Mouse (Mus musculus) neural tube, embryonic 15.5 days (tissue): ENCODE data around the gene Lyrm7. TPM values are rescaled to one million over a fixed set of nuclear protein-coding genes. Genes with fewer than 3 reads are reported as not detected.

Source experiments
- ATAC-seq: fragments of 200-750 bp; cut with Nextera tagmentation; 2 replicates; pipeline ENCODE4 v1.8.0; 2017; ENCODE audit warnings: mild to moderate bottlenecking, moderate TSS enrichment, moderate library complexity; ENCODE audit not compliant: low FRiP score
- H3K27ac ChIP-seq: fragments of 300-500 bp; sonication (generic); replicated peaks from 2 replicates; pipeline ENCODE4 v1.5.1; 2015; ENCODE audit warnings: mild to moderate bottlenecking, inconsistent platforms
- H3K27me3 ChIP-seq: fragments of 300-500 bp; sonication (generic); replicated peaks from 2 replicates; pipeline ENCODE4 v1.6.1; 2015; ENCODE audit warnings: inconsistent platforms
- H3K36me3 ChIP-seq: fragments of 300-500 bp; sonication (generic); 2 replicates; pipeline ENCODE4 v1.6.1; 2015; ENCODE audit warnings: inconsistent platforms
- H3K4me1 ChIP-seq: fragments of 300-500 bp; sonication (generic); 2 replicates; pipeline ENCODE4 v1.6.1; 2015; ENCODE audit warnings: inconsistent platforms
- H3K4me2 ChIP-seq: fragments of 300-500 bp; sonication (generic); 2 replicates; pipeline ENCODE4 v1.6.1; 2015; ENCODE audit warnings: inconsistent platforms, mild to moderate bottlenecking, moderate library complexity
- H3K4me3 ChIP-seq: fragments of 300-500 bp; sonication (generic); replicated peaks from 2 replicates; pipeline ENCODE4 v1.5.1; 2015; ENCODE audit warnings: mild to moderate bottlenecking, inconsistent platforms
- H3K9ac ChIP-seq: fragments of 300-500 bp; sonication (generic); replicated peaks from 2 replicates; pipeline ENCODE4 v1.6.1; 2015; ENCODE audit warnings: mild to moderate bottlenecking, inconsistent platforms
- H3K9me3 ChIP-seq: fragments of 300-500 bp; sonication (generic); replicated peaks from 2 replicates; pipeline ENCODE4 v1.6.1; 2016; ENCODE audit warnings: inconsistent platforms
- WGBS: fragments of 180-500 bp; shearing (Covaris S2); methylation state at CpG from one replicate; pipeline ENCODE4 v1.1.7; 2015; ENCODE audit warnings: mixed read lengths; 5-methylcytosine and 5-hydroxymethylcytosine counted together
- polyA plus RNA-seq: library from polyadenylated mRNA; unstranded; fragments of >200 nt; fragmentation: Nextera tagmentation; extraction: Ambion mirVana; gene quantifications from 2 replicates; pipeline ENCODE4 v1.2.1, GENCODE M21; 2015

Gene Lyrm7
- polyA plus RNA-seq, 1 experiment from 2014 or later = 11.8 TPM

DNA sequence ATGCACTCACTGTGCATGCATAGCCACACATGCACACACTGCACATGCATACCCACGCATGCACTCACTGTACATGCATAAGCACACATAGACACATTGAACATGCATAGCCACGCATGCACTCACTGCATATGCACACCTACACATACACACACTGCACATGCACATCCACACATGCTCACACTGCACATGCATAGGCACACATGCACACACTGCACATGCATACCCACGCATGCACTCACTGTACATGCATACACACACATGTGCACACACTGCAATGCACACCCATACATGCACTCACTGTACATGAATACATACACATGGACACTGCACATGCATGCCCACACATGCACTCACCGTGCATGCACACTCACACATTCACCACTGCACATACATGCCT lies 69.3 kb downstream of the Lyrm7 start:
- no peak overlapping the region for H3K27ac ChIP-seq
- WGBS = 97% methylated on average over 4 of the region's 4 CpGs
- H3K9me3 ChIP-seq = no peaks in the 10 kb centered on the region
- H3K27me3 ChIP-seq = no peaks in the 10 kb centered on the region
- no peak for ATAC-seq
- no peak overlapping the region for H3K4me3 ChIP-seq
- H3K9ac ChIP-seq = no peak overlapping the region
- no peaks in the 10 kb centered on the region for H3K36me3 ChIP-seq
- no peak overlapping the region for H3K4me2 ChIP-seq
- H3K4me1 ChIP-seq = peaks cover 6% of the 10 kb centered on the region

DNA sequence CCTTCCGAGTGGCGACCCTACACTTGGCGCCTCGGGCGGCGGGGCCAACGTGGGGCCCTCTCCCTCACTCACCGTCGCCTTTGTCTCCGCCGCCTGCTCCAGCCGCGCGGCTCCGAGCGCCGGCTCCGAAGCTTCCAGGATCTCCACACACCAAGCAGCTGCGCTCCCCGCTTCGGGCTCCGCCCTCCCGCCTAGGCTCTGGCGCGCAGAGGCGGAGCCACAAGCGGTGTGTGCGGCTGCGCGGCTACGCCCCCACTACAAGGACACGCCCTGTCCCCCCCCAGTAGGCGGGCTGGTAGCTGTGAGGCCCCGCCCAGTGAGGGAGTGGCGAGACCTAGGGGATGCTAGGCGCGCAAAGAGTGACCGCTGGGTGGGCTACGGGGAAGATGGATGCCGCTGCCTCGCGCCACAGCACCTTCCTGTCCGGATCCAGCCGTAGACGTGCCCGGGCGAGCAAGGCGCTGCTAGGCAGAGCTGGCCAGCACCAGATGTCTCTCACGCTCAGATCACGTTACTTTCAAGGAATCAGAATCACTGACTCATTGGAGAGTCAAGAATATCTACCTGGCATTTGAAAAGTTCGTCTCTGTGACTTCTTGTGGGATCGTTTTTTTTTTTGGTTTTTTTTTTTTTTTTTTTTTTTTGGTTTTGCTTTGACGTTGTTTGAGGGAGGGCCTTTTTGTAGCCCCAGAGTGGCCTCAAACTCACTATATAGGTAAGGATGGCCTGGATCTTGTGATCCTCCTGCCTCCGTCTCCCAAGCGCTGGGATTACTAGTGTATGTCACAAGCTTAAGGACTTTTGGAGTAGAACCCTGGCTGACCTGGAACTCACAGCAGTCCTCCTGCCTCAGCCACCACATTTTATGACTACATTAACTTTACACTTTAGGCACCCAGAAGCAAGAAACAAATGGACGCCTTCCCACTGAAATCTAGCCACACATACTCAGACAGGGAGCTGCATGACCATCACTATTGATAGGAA lies 72.9 kb downstream of the Lyrm7 start, which contains the start of gene Cdc42se2:
TSS of gene Cdc42se2 (minus strand) at position 188 of the 987 bp plus-strand sequence.
- H3K36me3 ChIP-seq = no peaks in the 10 kb centered on the region
- H3K9me3 ChIP-seq = no peaks in the 10 kb centered on the region
- 4% methylated on average over 56 of the region's 56 CpGs for WGBS
- peaks cover 31% of the 10 kb centered on the region for H3K4me1 ChIP-seq
- H3K4me3 ChIP-seq = peak within 1 kb of the TSS; percentile 60
- H3K27ac ChIP-seq = peak within 1 kb of the TSS; percentile 95
- ATAC-seq = peak; percentile 99
- H3K4me2 ChIP-seq = peak within 1 kb of the TSS; percentile 68
- H3K27me3 ChIP-seq = no peaks in the 10 kb centered on the region
- peak within 1 kb of the TSS; percentile 81 for H3K9ac ChIP-seq

DNA sequence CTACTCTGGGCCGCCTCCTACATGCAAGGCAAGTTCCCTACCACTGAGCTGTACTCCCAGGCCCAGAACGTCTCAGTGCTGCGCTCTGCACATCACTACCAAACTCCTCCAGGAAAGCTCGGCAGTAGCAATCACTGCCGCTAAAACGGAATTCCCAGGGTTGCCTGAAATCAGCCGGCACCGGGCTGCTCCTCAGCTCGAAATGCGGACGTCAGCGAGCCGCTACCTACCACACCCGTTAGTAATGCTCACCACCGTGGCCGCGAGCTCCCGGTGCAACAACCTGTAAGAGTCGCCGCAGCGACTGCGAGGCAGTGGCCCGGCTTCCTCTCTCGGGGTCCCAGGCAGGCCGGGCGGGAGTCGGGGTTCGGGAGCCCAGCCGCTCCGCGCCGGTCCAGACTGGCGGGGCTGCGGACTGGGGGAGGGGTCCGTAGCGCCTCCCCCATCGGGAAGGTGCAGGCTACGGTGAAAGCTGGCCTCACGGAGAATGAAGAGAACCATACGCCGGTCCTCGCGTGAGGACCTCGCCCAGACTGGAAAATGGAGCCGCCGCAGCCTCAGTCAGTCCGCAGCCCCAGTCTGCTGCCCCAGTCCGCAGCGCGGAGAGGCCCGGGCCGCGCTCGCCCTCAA lies 73.7 kb downstream of the Lyrm7 start:
- Histone ChIP-seq H3K36me3 (no peaks in the 10 kb centered on the region), H3K4me2 (peak overlapping the region; percentile 68), H3K9me3 (no peaks in the 10 kb centered on the region), H3K27me3 (no peaks in the 10 kb centered on the region), H3K4me1 (peaks cover 36% of the 10 kb centered on the region), H3K4me3 (peak overlapping the region; percentile 60), H3K27ac (peak overlapping the region; percentile 95), H3K9ac (peak overlapping the region; percentile 81)
- under 1% methylated on average over 53 of the region's 54 CpGs for WGBS
- ATAC-seq = peak; percentile 78

DNA sequence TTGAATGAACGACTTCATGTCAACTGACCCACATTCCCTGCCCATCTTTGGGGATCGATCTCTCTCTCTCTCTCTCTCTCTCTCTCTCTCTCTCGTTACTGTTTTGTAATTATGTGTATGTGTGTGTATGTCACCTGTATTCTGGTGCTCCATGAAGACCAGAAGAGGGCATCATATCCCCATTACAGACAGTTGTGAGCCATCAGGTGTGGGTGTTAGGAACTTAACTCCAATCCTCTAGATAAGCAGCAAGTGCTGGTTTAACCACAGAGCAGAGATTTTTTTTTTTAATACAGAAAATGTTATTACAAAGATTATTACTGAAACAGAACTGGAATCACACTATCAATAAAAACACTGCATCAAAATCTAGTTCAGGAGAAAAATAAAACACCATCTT lies 75.2 kb downstream of the Lyrm7 start:
- Histone ChIP-seq H3K9me3 (no peaks in the 10 kb centered on the region), H3K9ac (no peak overlapping the region), H3K4me2 (peak overlapping the region; percentile 68), H3K27me3 (no peaks in the 10 kb centered on the region), H3K4me3 (no peak overlapping the region), H3K36me3 (no peaks in the 10 kb centered on the region), H3K4me1 (peaks cover 36% of the 10 kb centered on the region), H3K27ac (no peak overlapping the region)
- WGBS = 92% methylated on average over 3 of the region's 3 CpGs
- ATAC-seq = no peak

DNA sequence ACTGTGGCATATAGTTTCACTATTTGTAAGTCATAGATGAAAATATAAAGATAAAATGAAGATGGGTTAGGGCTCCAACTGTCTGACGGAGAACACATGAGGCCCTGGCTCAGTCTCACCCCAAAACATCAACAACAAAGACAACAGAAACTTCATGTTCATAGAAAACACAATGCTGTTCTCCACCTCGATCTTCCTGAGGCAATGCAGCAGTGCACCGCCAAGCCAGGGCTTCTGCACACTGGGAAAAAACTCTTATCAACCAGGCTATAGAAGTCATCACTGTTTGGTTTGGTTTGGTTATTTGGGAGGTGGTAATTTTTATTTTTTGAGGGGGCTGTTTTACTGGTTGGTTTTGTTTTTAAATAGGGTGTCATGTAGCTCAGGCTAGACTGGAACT lies 76.3 kb downstream of the Lyrm7 start:
- 90% methylated on average over 3 of the region's 3 CpGs for WGBS
- Histone ChIP-seq H3K27ac (no peak overlapping the region), H3K9me3 (no peaks in the 10 kb centered on the region), H3K9ac (no peak overlapping the region), H3K4me2 (no peak overlapping the region; the same call in 1 of the 2 replicates), H3K27me3 (no peaks in the 10 kb centered on the region), H3K4me3 (no peak overlapping the region), H3K36me3 (no peaks in the 10 kb centered on the region), H3K4me1 (peaks cover 36% of the 10 kb centered on the region)
- no peak for ATAC-seq

DNA sequence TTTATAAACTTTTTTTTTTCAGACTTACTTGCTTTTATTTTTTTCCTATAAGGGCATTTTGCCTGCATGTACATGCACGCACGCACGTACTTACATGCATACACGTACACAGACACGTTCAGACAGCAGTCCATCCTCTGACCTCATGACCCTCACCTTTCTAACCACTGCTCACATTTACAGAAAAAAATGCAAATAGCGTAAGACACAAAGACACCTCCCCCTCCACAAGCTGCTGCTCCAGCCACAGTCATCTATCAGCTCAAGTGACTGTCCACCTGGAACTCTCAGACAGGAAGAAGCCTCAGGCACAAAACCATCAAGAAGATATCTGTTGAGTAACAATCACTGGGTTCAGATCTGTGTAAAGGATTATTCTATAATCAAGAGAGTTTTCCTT lies 78.5 kb downstream of the Lyrm7 start:
- Histone ChIP-seq H3K9ac (no peak overlapping the region), H3K4me2 (no peak overlapping the region), H3K27me3 (no peaks in the 10 kb centered on the region), H3K27ac (no peak overlapping the region), H3K9me3 (no peaks in the 10 kb centered on the region), H3K4me3 (no peak overlapping the region), H3K4me1 (peaks cover 40% of the 10 kb centered on the region), H3K36me3 (no peaks in the 10 kb centered on the region)
- 76% methylated on average over 6 of the region's 6 CpGs for WGBS
- no peak for ATAC-seq

DNA sequence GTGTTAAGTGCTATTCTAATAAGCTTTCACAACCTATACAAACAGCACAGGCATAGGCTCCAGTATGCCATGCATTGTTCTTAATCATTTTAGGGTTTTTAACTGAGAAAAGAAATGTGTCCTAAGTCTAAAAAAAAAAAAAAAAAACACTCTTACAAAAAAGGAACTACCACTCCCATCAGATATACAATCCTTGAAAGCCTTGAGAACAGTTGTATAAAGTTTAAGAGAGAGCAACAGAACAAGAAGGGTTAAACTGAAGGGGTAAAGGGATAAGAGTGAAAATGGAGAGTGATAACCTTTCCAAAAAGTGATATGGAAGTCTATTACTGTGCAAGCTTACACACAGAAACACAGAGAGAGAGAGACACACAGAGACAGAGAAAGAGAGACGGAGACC lies 80.8 kb downstream of the Lyrm7 start:
- H3K9me3 ChIP-seq = no peaks in the 10 kb centered on the region
- H3K36me3 ChIP-seq = no peaks in the 10 kb centered on the region
- no peak overlapping the region for H3K4me2 ChIP-seq
- ATAC-seq = no peak
- H3K9ac ChIP-seq = no peak overlapping the region
- H3K27ac ChIP-seq = no peak overlapping the region
- no peaks in the 10 kb centered on the region for H3K27me3 ChIP-seq
- H3K4me3 ChIP-seq = no peak overlapping the region
- WGBS = 89% methylated on average over 1 of the region's 1 CpGs
- H3K4me1 ChIP-seq = peaks cover 40% of the 10 kb centered on the region

DNA sequence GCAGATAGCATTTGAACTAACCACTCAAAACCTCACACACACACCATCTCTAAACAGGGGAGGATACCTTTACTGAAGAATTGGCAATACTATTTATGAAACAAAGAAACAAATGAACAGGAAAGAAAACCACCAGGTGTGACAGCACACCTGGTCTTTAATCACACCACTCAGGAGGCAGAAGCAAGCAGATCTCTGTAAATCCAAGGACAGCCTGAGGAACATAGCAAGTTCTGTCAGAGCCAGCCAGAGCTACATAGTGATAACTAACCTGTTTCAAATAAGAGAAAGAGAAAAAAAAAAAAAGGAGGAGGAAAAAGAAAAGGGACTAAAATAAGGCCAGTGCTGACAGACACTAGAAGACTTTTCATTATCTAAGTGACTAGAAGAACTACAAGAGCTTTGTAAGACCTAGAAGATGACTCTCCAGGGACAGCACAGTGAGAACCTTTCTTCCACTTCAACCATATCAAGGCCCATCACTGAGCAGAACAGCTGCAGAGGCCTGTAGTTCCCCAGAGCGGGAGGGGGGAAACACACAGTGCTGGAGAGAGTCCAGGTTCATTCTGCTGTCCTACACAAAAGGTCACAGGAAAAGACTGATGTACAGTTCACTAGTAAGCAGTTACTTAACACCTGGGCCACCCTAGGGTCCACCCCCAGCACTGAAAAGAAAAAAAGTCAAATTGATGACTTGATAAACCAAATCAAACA lies 82.4 kb downstream of the Lyrm7 start:
- no peak overlapping the region for H3K27ac ChIP-seq

DNA sequence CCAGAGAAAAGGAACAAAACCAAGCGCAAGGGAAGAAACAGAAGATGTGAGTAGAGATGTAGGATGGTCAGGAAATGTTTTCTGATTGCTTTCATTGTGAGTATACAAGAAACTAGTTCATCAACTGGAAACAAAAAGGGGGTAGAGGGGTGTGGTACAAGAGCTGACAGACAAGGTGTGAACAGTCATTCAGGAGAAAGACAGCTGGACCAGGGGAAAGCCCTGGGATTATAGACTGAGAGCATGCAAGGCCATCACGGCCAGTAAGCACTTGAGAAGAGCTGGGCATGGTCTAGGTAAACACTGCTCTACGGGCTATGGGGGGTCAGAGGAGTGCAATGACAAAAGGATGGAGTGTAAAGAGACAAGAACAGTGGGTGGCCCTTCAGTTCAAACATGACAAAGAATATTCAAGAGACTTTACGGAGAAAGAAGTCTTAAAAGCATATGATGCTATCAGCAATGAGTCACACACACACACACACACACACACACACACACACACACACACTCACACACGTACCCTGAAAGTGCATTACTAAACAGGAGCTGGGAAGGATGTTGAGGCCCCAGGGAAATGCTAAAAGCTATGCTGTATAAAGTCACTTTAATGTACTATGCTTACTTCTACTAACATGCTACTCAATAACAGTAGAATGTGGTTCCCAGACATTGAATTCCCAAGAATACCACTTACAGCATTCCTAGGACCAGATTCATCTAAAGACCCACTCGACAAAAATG lies 83.2 kb downstream of the Lyrm7 start:
- Histone ChIP-seq H3K36me3 (no peaks in the 10 kb centered on the region), H3K4me3 (no peak overlapping the region), H3K27me3 (no peaks in the 10 kb centered on the region), H3K4me1 (peaks cover 33% of the 10 kb centered on the region), H3K9ac (no peak overlapping the region), H3K9me3 (no peaks in the 10 kb centered on the region), H3K4me2 (no peak overlapping the region), H3K27ac (no peak overlapping the region)
- WGBS = 76% methylated on average over 6 of the region's 6 CpGs
- no peak for ATAC-seq

More for the DNA sequence above, 82.4 kb downstream of the Lyrm7 start:
- Histone ChIP-seq H3K27me3 (no peaks in the 10 kb centered on the region), H3K9me3 (no peaks in the 10 kb centered on the region), H3K4me1 (peaks cover 30% of the 10 kb centered on the region), H3K36me3 (no peaks in the 10 kb centered on the region), H3K9ac (no peak overlapping the region), H3K4me2 (no peak overlapping the region), H3K4me3 (no peak overlapping the region)
- 50% methylated on average over 1 of the region's 1 CpGs for WGBS
- no peak for ATAC-seq
